Mouse (Mus musculus): Measurements from ENCODE around the gene Jade2.

DNA sequence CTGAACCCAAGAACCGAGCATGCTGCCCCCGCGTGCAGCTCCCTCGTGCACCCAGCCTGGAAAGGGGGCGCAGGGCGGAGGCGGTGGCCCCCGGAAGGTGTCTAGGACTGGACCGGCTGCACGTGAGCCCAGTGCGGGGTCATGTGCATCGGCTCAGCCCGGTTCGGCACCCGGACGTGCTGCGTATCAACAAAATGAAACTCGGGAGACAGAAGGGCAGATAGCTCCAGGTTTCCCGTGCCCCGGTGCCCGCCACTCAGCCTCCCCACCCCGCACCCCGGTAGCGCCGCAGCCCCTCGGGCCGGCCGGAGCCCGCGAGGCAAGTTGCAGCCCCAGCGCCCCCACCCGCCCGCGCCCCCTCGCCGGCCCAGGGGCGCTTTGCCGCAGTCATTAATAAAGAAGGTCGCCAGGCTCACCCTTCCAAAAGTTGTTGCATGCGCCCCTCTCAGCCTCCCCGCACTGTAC lies 805 bp downstream of the Jade2 start:
- TF ChIP-seq CTCF (IDR thresholded peaks at IDR 0.05; ENCODE audit: control insufficient read depth, insufficient read depth, insufficient replicate concordance, low read depth, low read length) = no peak
- TF ChIP-seq POLR2A (IDR thresholded peaks at IDR 0.05; ENCODE audit: control insufficient read depth, low read depth, low read length) = no peak

All from testis, adult 2 months (tissue).